Mouse (Mus musculus): ENCODE data around the gene Nosip. TPM values are rescaled to one million over a fixed set of nuclear protein-coding genes. Genes with fewer than 3 reads are reported as not detected.

Gene Nosip
- polyA plus RNA-seq, 1 experiment from 2014 or later = 57.2 TPM

GRCm38 (mm10) chr7:45052862-45053116, 9.4 kb upstream of the Nosip start, which contains the start of gene Prr12:
Gene Prr12 (minus strand): TSS chr7:45052881.
- ATAC-seq (replicated peaks; ENCODE audit: low FRiP score, low TSS enrichment, low read depth) (no peak; the same call in 1 of the 2 replicates), DNase-seq (ENCODE audit: low spot score) (no peak)
- H3K4me3 ChIP-seq (ENCODE audit: low read depth, low read length) = peak within 1 kb of the TSS; percentile 78
- WGBS = 0% methylated on average over 2 of the region's 18 CpGs
- H3K9ac ChIP-seq (ENCODE audit: low read length) = peak within 1 kb of the TSS; percentile 80
- peaks cover 27% of the 10 kb centered on the region for H3K36me3 ChIP-seq (ENCODE audit: control insufficient read depth, insufficient read depth, low read length)
- H3K27ac ChIP-seq (ENCODE audit: low read depth) = peak within 1 kb of the TSS; percentile 98
- no peaks in the 10 kb centered on the region for H3K9me3 ChIP-seq (ENCODE audit: control insufficient read depth, low read length)
- peak within 1 kb of the TSS; percentile 98 for H3K4me2 ChIP-seq (ENCODE audit: low read length)
- peaks cover 10% of the 10 kb centered on the region; the same call in 1 of the 2 replicates for H3K4me1 ChIP-seq (replicated peaks; ENCODE audit: control insufficient read depth, insufficient read depth, low read length)
- H3K27me3 ChIP-seq (replicated peaks; ENCODE audit: control insufficient read depth, insufficient read depth, low read length) = no peaks in the 10 kb centered on the region

GRCm38 (mm10) chr7:45053117-45053930, 8.9 kb upstream of the Nosip start:
- peak; percentile 91 for DNase-seq (ENCODE audit: low spot score)
- peaks cover 21% of the 10 kb centered on the region for H3K36me3 ChIP-seq (ENCODE audit: control insufficient read depth, insufficient read depth, low read length)
- H3K4me3 ChIP-seq (ENCODE audit: low read depth, low read length) = peak overlapping the region; percentile 78
- WGBS = under 1% methylated on average over 37 of the region's 59 CpGs
- H3K9me3 ChIP-seq (ENCODE audit: control insufficient read depth, low read length) = no peaks in the 10 kb centered on the region
- H3K4me2 ChIP-seq (ENCODE audit: low read length) = peak overlapping the region; percentile 98
- peaks cover 10% of the 10 kb centered on the region; the same call in 1 of the 2 replicates for H3K4me1 ChIP-seq (replicated peaks; ENCODE audit: control insufficient read depth, insufficient read depth, low read length)
- peak overlapping the region; percentile 98 for H3K27ac ChIP-seq (ENCODE audit: low read depth)
- H3K9ac ChIP-seq (ENCODE audit: low read length) = peak overlapping the region; percentile 80
- no peaks in the 10 kb centered on the region for H3K27me3 ChIP-seq (replicated peaks; ENCODE audit: control insufficient read depth, insufficient read depth, low read length)
- ATAC-seq (replicated peaks; ENCODE audit: low FRiP score, low TSS enrichment, low read depth) = peak; percentile 54

- Histone ChIP-seq H3K27ac (ENCODE audit: low read depth) (peak overlapping the region; percentile 98), H3K4me2 (ENCODE audit: low read length) (peak overlapping the region; percentile 98), H3K4me3 (ENCODE audit: low read depth, low read length) (peak overlapping the region; percentile 78), H3K27me3 (replicated peaks; ENCODE audit: control insufficient read depth, insufficient read depth, low read length) (no peaks in the 10 kb centered on the region), H3K9me3 (ENCODE audit: control insufficient read depth, low read length) (no peaks in the 10 kb centered on the region), H3K36me3 (ENCODE audit: control insufficient read depth, insufficient read depth, low read length) (peaks cover 14% of the 10 kb centered on the region), H3K9ac (ENCODE audit: low read length) (peak overlapping the region; percentile 80), H3K4me1 (replicated peaks; ENCODE audit: control insufficient read depth, insufficient read depth, low read length) (peaks cover 15% of the 10 kb centered on the region; the same call in 1 of the 2 replicates)
- WGBS = under 1% methylated on average over 33 of the region's 33 CpGs
- DNase-seq (ENCODE audit: low spot score) (peak; percentile 95), ATAC-seq (replicated peaks; ENCODE audit: low FRiP score, low TSS enrichment, low read depth) (peak; percentile 90)
These were observed 8.2 kb upstream of the Nosip start for GRCm38 (mm10) chr7:45053931-45054510.

GRCm38 (mm10) chr7:45056329-45056971, 5.8 kb upstream of the Nosip start:
- H3K4me2 ChIP-seq (ENCODE audit: low read length) = no peak overlapping the region
- DNase-seq (ENCODE audit: low spot score) (no peak), ATAC-seq (replicated peaks; ENCODE audit: low FRiP score, low TSS enrichment, low read depth) (no peak)
- H3K4me3 ChIP-seq (ENCODE audit: low read depth, low read length) = no peak overlapping the region
- no peaks in the 10 kb centered on the region for H3K36me3 ChIP-seq (ENCODE audit: control insufficient read depth, insufficient read depth, low read length)
- no peaks in the 10 kb centered on the region for H3K27me3 ChIP-seq (replicated peaks; ENCODE audit: control insufficient read depth, insufficient read depth, low read length)
- H3K9ac ChIP-seq (ENCODE audit: low read length) = no peak overlapping the region
- H3K27ac ChIP-seq (ENCODE audit: low read depth) = no peak overlapping the region
- no peaks in the 10 kb centered on the region for H3K9me3 ChIP-seq (ENCODE audit: control insufficient read depth, low read length)
- H3K4me1 ChIP-seq (replicated peaks; ENCODE audit: control insufficient read depth, insufficient read depth, low read length) = peaks cover 17% of the 10 kb centered on the region
- 66% methylated on average over 14 of the region's 14 CpGs for WGBS

- Histone ChIP-seq H3K9ac (ENCODE audit: low read length) (no peak overlapping the region), H3K27me3 (replicated peaks; ENCODE audit: control insufficient read depth, insufficient read depth, low read length) (no peaks in the 10 kb centered on the region), H3K4me2 (ENCODE audit: low read length) (no peak overlapping the region), H3K4me3 (ENCODE audit: low read depth, low read length) (no peak overlapping the region), H3K36me3 (ENCODE audit: control insufficient read depth, insufficient read depth, low read length) (no peaks in the 10 kb centered on the region), H3K4me1 (replicated peaks; ENCODE audit: control insufficient read depth, insufficient read depth, low read length) (peaks cover 18% of the 10 kb centered on the region), H3K9me3 (ENCODE audit: control insufficient read depth, low read length) (no peaks in the 10 kb centered on the region), H3K27ac (ENCODE audit: low read depth) (no peak overlapping the region)
- DNase-seq (ENCODE audit: low spot score) (no peak), ATAC-seq (replicated peaks; ENCODE audit: low FRiP score, low TSS enrichment, low read depth) (no peak)
These were observed 5.3 kb upstream of the Nosip start for GRCm38 (mm10) chr7:45056972-45057348.

GRCm38 (mm10) chr7:45058607-45059571, 3.3 kb upstream of the Nosip start:
- H3K4me2 ChIP-seq (ENCODE audit: low read length) = peak overlapping the region; percentile 0; the same call in 1 of the 2 replicates
- no peaks in the 10 kb centered on the region for H3K27me3 ChIP-seq (replicated peaks; ENCODE audit: control insufficient read depth, insufficient read depth, low read length)
- no peak overlapping the region for H3K4me3 ChIP-seq (ENCODE audit: low read depth, low read length)
- H3K27ac ChIP-seq (ENCODE audit: low read depth) = peak overlapping the region; percentile 47
- H3K9me3 ChIP-seq (ENCODE audit: control insufficient read depth, low read length) = no peaks in the 10 kb centered on the region
- ATAC-seq (replicated peaks; ENCODE audit: low FRiP score, low TSS enrichment, low read depth) (no peak), DNase-seq (ENCODE audit: low spot score) (no peak)
- no peak overlapping the region for H3K9ac ChIP-seq (ENCODE audit: low read length)
- H3K36me3 ChIP-seq (ENCODE audit: control insufficient read depth, insufficient read depth, low read length) = no peaks in the 10 kb centered on the region
- peaks cover 22% of the 10 kb centered on the region for H3K4me1 ChIP-seq (replicated peaks; ENCODE audit: control insufficient read depth, insufficient read depth, low read length)
- 75% methylated on average over 10 of the region's 10 CpGs for WGBS

- Histone ChIP-seq H3K27ac (ENCODE audit: low read depth) (no peak overlapping the region), H3K36me3 (ENCODE audit: control insufficient read depth, insufficient read depth, low read length) (no peaks in the 10 kb centered on the region), H3K9me3 (ENCODE audit: control insufficient read depth, low read length) (no peaks in the 10 kb centered on the region), H3K4me2 (ENCODE audit: low read length) (peak overlapping the region; percentile 48; the same call in 1 of the 2 replicates), H3K9ac (ENCODE audit: low read length) (no peak overlapping the region), H3K27me3 (replicated peaks; ENCODE audit: control insufficient read depth, insufficient read depth, low read length) (no peaks in the 10 kb centered on the region), H3K4me3 (ENCODE audit: low read depth, low read length) (no peak overlapping the region), H3K4me1 (replicated peaks; ENCODE audit: control insufficient read depth, insufficient read depth, low read length) (peaks cover 25% of the 10 kb centered on the region)
- no peak for ATAC-seq (replicated peaks; ENCODE audit: low FRiP score, low TSS enrichment, low read depth)
- DNase-seq (ENCODE audit: low spot score) = no peak
- WGBS = 87% methylated on average over 6 of the region's 6 CpGs
These were observed 1.6 kb upstream of the Nosip start for GRCm38 (mm10) chr7:45060632-45061122.
